Comparison of ENCODE assay signal across 25 mouse cellular contexts in the genomic region with DNA sequence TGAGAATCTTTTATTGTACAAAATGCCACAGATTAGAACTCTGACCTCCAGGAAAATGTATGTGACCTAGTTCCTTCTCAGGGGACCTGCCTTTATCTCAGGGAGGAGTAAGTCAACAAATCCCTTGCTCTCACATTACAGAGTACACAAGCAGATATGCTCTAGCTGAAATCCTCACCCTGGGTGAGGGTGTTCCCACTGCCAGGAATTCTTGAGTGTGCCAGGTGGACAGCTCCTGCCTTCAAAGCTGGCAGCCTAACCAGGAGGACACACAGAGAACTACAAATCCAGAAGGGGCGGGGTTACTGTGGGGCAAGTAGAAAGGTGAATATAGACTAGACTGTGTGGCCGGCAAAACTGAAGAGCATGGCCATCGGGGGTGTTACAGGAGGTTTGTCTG.
DNase-seq lines count a peak whose midpoint lies in the region; ATAC-seq and TF ChIP-seq lines count a peak whose summit lies in the region.
"Had no signal": no experiment of that assay in that cellular context is flagged by ENCODE, and none has a peak within 500 bp of the region (broad histone marks: within the 10 kb centered on the region; RNA-seq: fewer than 3 reads in every experiment).

No protein-coding gene starts in this region.

- no peak for TF ChIP-seq CTCF in lung, adult 2 months (IDR thresholded peaks at IDR 0.05; ENCODE audit: insufficient read depth, low read length)

- TF ChIP-seq POLR2A in lung, adult 2 months (IDR thresholded peaks at IDR 0.05; ENCODE audit: borderline replicate concordance, extremely low read depth, low read depth, low read length): no peak

- no peaks in the 10 kb centered on the region for H3K4me1 ChIP-seq in lung, embryonic 16.5 days (replicated peaks; ENCODE audit: control insufficient read depth, insufficient read depth, low read length)
- no peaks in the 10 kb centered on the region for H3K4me1 ChIP-seq in lung, adult 2 months (ENCODE audit: control insufficient read depth, insufficient read depth, low read length)
- H3K4me1 ChIP-seq: heart, embryonic 13.5 days; liver, embryonic 12.5 days had no signal

- H3K27me3 ChIP-seq in lung, embryonic 16.5 days (ENCODE audit: control insufficient read depth, insufficient read depth, low read depth, low read length): no peaks in the 10 kb centered on the region
- H3K27me3 ChIP-seq: heart, embryonic 13.5 days; liver, embryonic 12.5 days had no signal

- H3K36me3 ChIP-seq in lung, embryonic 16.5 days (ENCODE audit: control insufficient read depth, insufficient read depth, low read length): no peaks in the 10 kb centered on the region
- H3K36me3 ChIP-seq: heart, embryonic 13.5 days; liver, embryonic 12.5 days had no signal

- H3K9me3 ChIP-seq in lung, embryonic 16.5 days (ENCODE audit: control insufficient read depth, low read length): no peaks in the 10 kb centered on the region
- H3K9me3 ChIP-seq: heart, embryonic 13.5 days; liver, embryonic 12.5 days had no signal

- H3K27ac ChIP-seq in lung, embryonic 16.5 days (ENCODE audit: low read length): no peak overlapping the region
- H3K27ac ChIP-seq: gastrocnemius, adult 2 months; heart, embryonic 13.5 days; hindbrain, embryonic 14.5 days; liver, embryonic 12.5 days had no signal

- ATAC-seq in lung, embryonic 16.5 days (ENCODE audit: low read depth): peak; percentile 68
- ATAC-seq: forebrain, embryonic 16.5 days; liver, embryonic 12.5 days; liver, postnatal 0 days had no signal

- H3K4me2 ChIP-seq in lung, embryonic 16.5 days (ENCODE audit: low read depth, low read length): no peak overlapping the region
- H3K4me2 ChIP-seq: heart, embryonic 13.5 days; hindbrain, embryonic 14.5 days; liver, embryonic 12.5 days had no signal

- H3K4me3 ChIP-seq in lung, embryonic 16.5 days (ENCODE audit: low read length): no peak overlapping the region
- no peak overlapping the region for H3K4me3 ChIP-seq in lung, adult 2 months (replicated peaks; ENCODE audit: extremely low read depth, low read depth, low read length)
- H3K4me3 ChIP-seq: erythroblast, embryonic 14.5 days; gastrocnemius, adult 2 months; heart, embryonic 13.5 days; liver, embryonic 12.5 days had no signal

- WGBS in lung, embryonic 16.5 days: 55% methylated on average over 3 of the region's 3 CpGs
- 68% methylated on average over 3 of the region's 3 CpGs for WGBS in lung, adult 2 months

- H3K9ac ChIP-seq in lung, embryonic 16.5 days (ENCODE audit: low read length): no peak overlapping the region
- H3K9ac ChIP-seq: heart, embryonic 13.5 days; hindbrain, embryonic 14.5 days; liver, embryonic 12.5 days; liver, postnatal 0 days had no signal

- peak; percentile 40 to 57 for DNase-seq in cerebellum, postnatal 25 days
- no peak for DNase-seq in cerebellum, adult 11-12 months
- DNase-seq in lung, adult 2 months: no peak
- DNase-seq in lung, postnatal 36 days: peak; percentile 17
- DNase-seq in adipocyte (ENCODE audit: low spot score): no peak
- no peak for DNase-seq in embryo, embryonic 10.5 days (ENCODE audit: low spot score)
- DNase-seq: adrenal gland, postnatal 10 days; B cell, adult 2 months; gastrocnemius, adult 2 months; gastrocnemius, postnatal 36 days; heart, postnatal 10 days; kidney, adult 9 months; kidney, postnatal 10 days; layer of hippocampus, postnatal 36 days; left cerebral cortex, postnatal 4 days; liver, postnatal 0 days; midbrain, embryonic 14.5 days; thymus, adult 18-20 months; thymus, postnatal 25 days had no signal

Comparison
In these comparisons a context has a peak if more than half of its experiments do, and no peak if none do; other contexts are left out.
1. DNase-seq: peak in cerebellum, postnatal 25 days (2 of 2) and lung, postnatal 36 days (single experiment); none in cerebellum, adult 11-12 months (single experiment), lung, adult 2 months (single experiment), adipocyte (single experiment) and embryo, embryonic 10.5 days (single experiment).